Mouse (Mus musculus) hindbrain, embryonic 14.5 days (tissue): ENCODE results near the gene Dennd5a. TPM values are rescaled to one million over a fixed set of nuclear protein-coding genes. Genes with fewer than 3 reads are reported as not detected.

Source experiments
- ATAC-seq: fragments of 200-750 bp; cut with Nextera tagmentation; 2 replicates; pipeline ENCODE4 v1.8.0; 2017; ENCODE audit warnings: moderate number of reproducible peaks, mild to moderate bottlenecking, moderate TSS enrichment, moderate library complexity; ENCODE audit not compliant: low FRiP score
- DNase-seq: peaks from one replicate; pipeline ENCODE4 v3.0.0-alpha.2; 2015; ENCODE audit warnings: low spot score
- H3K27ac ChIP-seq: fragments of 300-500 bp; sonication (generic); 2 replicates; pipeline ENCODE4 v1.5.1; 2014; ENCODE audit warnings: mild to moderate bottlenecking, moderate library complexity
- H3K27me3 ChIP-seq: fragments of 300-500 bp; sonication (generic); 2 replicates; pipeline ENCODE4 v1.6.1; 2014; ENCODE audit warnings: mild to moderate bottlenecking, low read length, mixed read lengths; ENCODE audit not compliant: control insufficient read depth, insufficient read depth
- H3K36me3 ChIP-seq: fragments of 300-500 bp; sonication (generic); replicated peaks from 2 replicates; pipeline ENCODE4 v1.6.1; 2014; ENCODE audit not compliant: control insufficient read depth, insufficient read depth
- H3K4me1 ChIP-seq: fragments of 300-500 bp; sonication (generic); replicated peaks from 2 replicates; pipeline ENCODE4 v1.6.1; 2014; ENCODE audit warnings: antibody characterized with exemption, low read length, mixed read lengths; ENCODE audit not compliant: control insufficient read depth, insufficient read depth
- H3K4me2 ChIP-seq: fragments of 300-500 bp; sonication (generic); replicated peaks from 2 replicates; pipeline ENCODE4 v1.6.1; 2014; ENCODE audit warnings: mild to moderate bottlenecking, moderate library complexity
- H3K4me3 ChIP-seq: fragments of 300-500 bp; sonication (generic); replicated peaks from 2 replicates; pipeline ENCODE4 v1.5.1; 2014; ENCODE audit warnings: mild to moderate bottlenecking, low read length
- H3K9ac ChIP-seq: fragments of 300-500 bp; sonication (generic); 2 replicates; pipeline ENCODE4 v1.6.1; 2014
- H3K9me3 ChIP-seq: fragments of 300-500 bp; sonication (generic); 2 replicates; pipeline ENCODE4 v1.6.1; 2016; ENCODE audit warnings: low read length; ENCODE audit not compliant: control insufficient read depth
- WGBS: fragments of 180-500 bp; shearing (Covaris S2); extraction: QIAGEN DNeasy Blood & Tissue Kit; methylation state at CpG from one replicate; pipeline ENCODE4 v1.1.7; 2014; 5-methylcytosine and 5-hydroxymethylcytosine counted together
- polyA plus RNA-seq: library from polyadenylated mRNA; unstranded; fragments of >200 nt; fragmentation: Nextera tagmentation; extraction: Ambion mirVana; gene quantifications from 2 replicates; pipeline ENCODE4 v1.2.1, GENCODE M21; 2014

Gene Dennd5a
- polyA plus RNA-seq, 1 experiment from 2014 or later = 55.3 TPM

DNA sequence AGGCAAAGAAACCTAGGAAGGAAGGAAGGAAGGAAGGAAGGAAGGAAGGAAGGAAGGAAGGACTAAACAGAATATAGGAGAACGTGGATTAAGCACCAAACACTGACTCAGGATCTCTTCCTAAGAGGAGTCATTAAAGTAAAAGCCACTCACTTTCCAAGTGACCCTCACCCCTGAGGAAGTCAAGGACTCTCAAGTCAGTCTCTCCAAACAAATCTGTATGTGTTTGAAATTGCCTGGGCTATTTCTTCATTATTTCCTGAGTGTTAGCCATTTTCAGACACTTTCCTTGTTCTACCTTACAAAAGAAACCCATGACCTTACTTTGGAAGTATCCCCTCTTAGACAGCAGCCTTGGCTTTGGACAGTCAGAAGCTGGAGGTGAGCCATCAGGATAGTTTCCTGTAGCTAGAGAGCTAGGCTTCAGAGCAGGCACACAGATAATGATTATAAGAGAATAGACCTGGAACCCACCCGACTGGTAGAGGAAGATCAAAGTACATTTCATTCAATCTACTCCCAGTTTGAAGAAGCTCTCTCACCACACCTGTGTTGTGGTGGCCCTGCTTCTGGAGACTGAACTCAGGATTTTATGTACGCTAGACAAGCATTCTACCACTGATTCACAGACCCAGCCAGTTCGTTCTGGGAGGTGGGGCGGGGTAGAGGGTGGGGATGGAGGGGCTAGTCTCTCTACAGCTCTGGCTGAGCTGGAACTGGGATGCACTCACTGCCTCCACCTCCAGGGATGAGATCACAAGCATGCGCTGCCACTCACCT is 5.5 kb downstream of the Dennd5a start:
- no peaks in the 10 kb centered on the region for H3K36me3 ChIP-seq
- no peak overlapping the region for H3K9ac ChIP-seq
- no peak overlapping the region for H3K4me2 ChIP-seq
- ATAC-seq = no peak
- H3K4me1 ChIP-seq = peaks cover 32% of the 10 kb centered on the region
- WGBS = 78% methylated on average over 6 of the region's 6 CpGs
- DNase-seq = no peak
- H3K9me3 ChIP-seq = no peaks in the 10 kb centered on the region
- H3K27me3 ChIP-seq = no peaks in the 10 kb centered on the region
- H3K4me3 ChIP-seq = no peak overlapping the region
- no peak overlapping the region for H3K27ac ChIP-seq

- DNase-seq (no peak), ATAC-seq (no peak)
- no peak overlapping the region for H3K9ac ChIP-seq
- H3K4me1 ChIP-seq = peaks cover 8% of the 10 kb centered on the region; the same call in 1 of the 2 replicates
- H3K36me3 ChIP-seq = no peaks in the 10 kb centered on the region
- WGBS = 88% methylated on average over 4 of the region's 4 CpGs
- no peak overlapping the region for H3K4me2 ChIP-seq
- no peaks in the 10 kb centered on the region for H3K9me3 ChIP-seq
- no peaks in the 10 kb centered on the region for H3K27me3 ChIP-seq
- no peak overlapping the region for H3K27ac ChIP-seq
- H3K4me3 ChIP-seq = no peak overlapping the region
These were observed 9.0 kb downstream of the Dennd5a start for GRCm38 (mm10) chr7:109951297-109951696.

GRCm38 (mm10) chr7:109944421-109945034 is 15.7 kb downstream of the Dennd5a start:
- H3K27me3 ChIP-seq = no peaks in the 10 kb centered on the region
- 57% methylated on average over 6 of the region's 6 CpGs for WGBS
- no peak overlapping the region for H3K4me2 ChIP-seq
- H3K9ac ChIP-seq = no peak overlapping the region
- no peak for ATAC-seq
- no peak overlapping the region; the same call in 1 of the 2 replicates for H3K27ac ChIP-seq
- H3K4me3 ChIP-seq = no peak overlapping the region
- no peaks in the 10 kb centered on the region; the same call in 1 of the 2 replicates for H3K4me1 ChIP-seq
- DNase-seq = no peak
- no peaks in the 10 kb centered on the region for H3K9me3 ChIP-seq
- H3K36me3 ChIP-seq = no peaks in the 10 kb centered on the region

GRCm38 (mm10) chr7:109929628-109930027 is 30.6 kb downstream of the Dennd5a start:
- no peak for DNase-seq
- H3K27me3 ChIP-seq = no peaks in the 10 kb centered on the region
- no peak overlapping the region for H3K4me2 ChIP-seq
- no peak overlapping the region for H3K9ac ChIP-seq
- no peaks in the 10 kb centered on the region for H3K4me1 ChIP-seq
- peaks cover 69% of the 10 kb centered on the region for H3K36me3 ChIP-seq
- no peaks in the 10 kb centered on the region for H3K9me3 ChIP-seq
- ATAC-seq = no peak
- no peak overlapping the region for H3K27ac ChIP-seq
- no peak overlapping the region for H3K4me3 ChIP-seq

- H3K36me3 ChIP-seq = peaks cover 61% of the 10 kb centered on the region
- no peak overlapping the region for H3K4me2 ChIP-seq
- H3K4me1 ChIP-seq = no peaks in the 10 kb centered on the region
- no peak overlapping the region for H3K4me3 ChIP-seq
- H3K27ac ChIP-seq = no peak overlapping the region
- WGBS = 92% methylated on average over 6 of the region's 6 CpGs
- no peak overlapping the region for H3K9ac ChIP-seq
- ATAC-seq = no peak
- H3K9me3 ChIP-seq = no peaks in the 10 kb centered on the region
- no peaks in the 10 kb centered on the region for H3K27me3 ChIP-seq
- no peak for DNase-seq
These were observed 31.9 kb downstream of the Dennd5a start for GRCm38 (mm10) chr7:109928365-109928764.

DNA sequence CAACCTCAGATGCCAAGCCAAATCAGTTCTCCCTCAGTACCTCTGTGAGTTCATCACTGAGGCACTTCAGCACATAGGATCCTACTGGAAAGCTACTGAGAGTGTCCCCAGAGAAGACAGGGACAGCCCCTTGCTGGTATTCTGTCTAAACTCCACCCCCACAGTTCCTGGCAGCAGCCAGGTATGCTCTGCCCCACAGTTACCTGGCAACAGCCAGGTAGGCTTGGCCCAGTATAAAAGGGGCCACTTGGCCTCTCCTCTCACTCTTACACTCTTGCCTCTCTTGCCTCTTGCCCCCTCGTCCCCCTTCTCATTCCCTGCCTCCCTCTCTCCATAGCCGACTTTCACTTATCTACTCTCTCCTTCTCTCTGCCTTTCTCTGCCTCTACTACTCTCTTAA is 35.3 kb downstream of the Dennd5a start:
- no peak overlapping the region for H3K4me3 ChIP-seq
- H3K4me2 ChIP-seq = no peak overlapping the region
- DNase-seq (no peak), ATAC-seq (no peak)
- H3K9me3 ChIP-seq = no peaks in the 10 kb centered on the region
- 69% methylated on average over 2 of the region's 2 CpGs for WGBS
- H3K27me3 ChIP-seq = no peaks in the 10 kb centered on the region
- peaks cover 62% of the 10 kb centered on the region for H3K36me3 ChIP-seq
- 0 out of 2 replicates have a peak overlapping the region, but pooled peaks have one; percentile 7 for H3K27ac ChIP-seq
- no peak overlapping the region for H3K9ac ChIP-seq
- no peaks in the 10 kb centered on the region for H3K4me1 ChIP-seq

GRCm38 (mm10) chr7:109922889-109923288 is 37.4 kb downstream of the Dennd5a start:
- H3K36me3 ChIP-seq = peaks cover 64% of the 10 kb centered on the region
- no peaks in the 10 kb centered on the region for H3K9me3 ChIP-seq
- H3K27me3 ChIP-seq = no peaks in the 10 kb centered on the region
- 92% methylated on average over 4 of the region's 4 CpGs for WGBS
- no peaks in the 10 kb centered on the region for H3K4me1 ChIP-seq
- no peak overlapping the region for H3K4me3 ChIP-seq
- H3K9ac ChIP-seq = no peak overlapping the region
- no peak for DNase-seq
- ATAC-seq = no peak
- no peak overlapping the region for H3K4me2 ChIP-seq
- no peak overlapping the region for H3K27ac ChIP-seq

DNA sequence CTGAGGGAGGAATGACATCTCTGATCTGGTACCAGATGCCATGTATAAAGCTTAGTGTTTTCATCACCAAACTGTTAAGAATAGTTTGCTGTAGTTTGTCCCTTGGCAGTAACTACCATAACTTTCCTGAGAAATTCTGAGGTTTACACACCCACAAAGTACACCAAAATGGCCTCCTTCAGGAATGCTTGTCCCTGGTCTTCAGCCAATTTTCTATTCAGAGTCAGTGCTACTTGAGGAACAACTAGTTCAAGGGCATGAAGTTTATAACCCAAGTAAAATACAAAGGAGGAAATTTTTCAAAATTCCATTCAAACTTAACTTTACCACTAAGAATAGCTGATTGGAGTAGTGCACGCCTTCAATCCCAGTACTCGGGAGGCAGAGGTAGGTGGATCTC is 54.1 kb downstream of the Dennd5a start:
- Histone ChIP-seq H3K4me1 (no peaks in the 10 kb centered on the region), H3K9me3 (no peaks in the 10 kb centered on the region), H3K36me3 (peaks cover 92% of the 10 kb centered on the region), H3K27me3 (no peaks in the 10 kb centered on the region), H3K4me3 (no peak overlapping the region), H3K4me2 (no peak overlapping the region), H3K9ac (no peak overlapping the region), H3K27ac (no peak overlapping the region)
- DNase-seq = no peak
- 92% methylated on average over 2 of the region's 2 CpGs for WGBS
- ATAC-seq = no peak

GRCm38 (mm10) chr7:109900921-109901320 is 59.3 kb downstream of the Dennd5a start:
- no peak overlapping the region for H3K27ac ChIP-seq
- peaks cover 99% of the 10 kb centered on the region for H3K36me3 ChIP-seq
- no peak for DNase-seq
- no peaks in the 10 kb centered on the region for H3K9me3 ChIP-seq
- no peak overlapping the region for H3K4me3 ChIP-seq
- no peak overlapping the region for H3K4me2 ChIP-seq
- H3K9ac ChIP-seq = no peak overlapping the region
- no peak for ATAC-seq
- H3K27me3 ChIP-seq = no peaks in the 10 kb centered on the region
- 95% methylated on average over 9 of the region's 9 CpGs for WGBS
- H3K4me1 ChIP-seq = no peaks in the 10 kb centered on the region
